Mouse (Mus musculus) CD4-positive, CD25-positive, alpha-beta regulatory T cell, adult 4 months (primary cell): ENCODE data around the gene Tbck. TPM values are rescaled to one million over a fixed set of nuclear protein-coding genes. Genes with fewer than 3 reads are reported as not detected.
A peak's percentile ranks its signal among the peaks of the same experiment; 100 is the strongest.

Experiments used
- ATAC-seq: one replicate; pipeline ENCODE4 v1.8.0; 2017
- polyA plus RNA-seq, 2 experiments: library from polyadenylated mRNA; unstranded; fragments of 100-300 nt; shearing (Covaris generic); gene quantifications; one replicate each; pipeline ENCODE4 v1.2.1; 2017

Tbck gene
- polyA plus RNA-seq: 10 to 100 TPM; 37.0 to 44.4 TPM

DNA sequence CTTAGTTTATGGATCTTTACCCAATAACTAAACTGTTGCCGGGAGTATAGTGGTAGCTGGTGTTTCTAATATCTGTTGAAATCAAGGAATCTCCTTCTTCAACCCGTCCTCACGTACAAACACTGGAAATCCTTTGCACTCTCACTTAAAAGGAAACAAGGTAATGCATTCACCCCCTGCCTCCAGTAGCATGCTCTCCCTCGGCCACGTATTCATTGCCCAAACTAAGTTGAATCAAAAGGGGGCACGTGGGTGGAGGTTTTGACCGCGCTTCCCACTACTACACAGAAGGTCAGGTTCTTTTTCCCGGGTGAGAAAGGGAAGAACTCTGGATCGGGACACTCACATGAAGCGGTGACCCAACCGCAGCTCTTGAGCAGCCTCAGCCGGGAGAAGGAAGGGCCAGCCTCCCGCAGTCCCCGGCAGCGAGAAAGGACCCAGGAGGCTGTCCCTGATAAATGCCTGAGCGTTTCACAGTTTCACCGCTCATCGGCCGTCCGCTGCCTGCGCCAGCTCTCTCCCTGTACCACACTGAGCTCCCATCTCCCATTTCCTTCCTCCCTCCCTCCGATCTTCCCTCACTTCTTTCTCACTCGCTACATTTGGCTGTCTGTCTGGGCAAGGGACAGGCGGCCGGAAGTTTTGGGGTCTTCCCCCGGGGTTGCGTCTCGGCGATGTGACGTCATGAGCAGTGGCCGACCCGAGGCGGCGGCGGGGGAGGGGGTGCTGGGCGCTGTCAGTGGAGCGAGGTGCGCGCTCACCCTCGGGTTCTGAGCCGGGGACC is at the start of gene Tbck:
TSS of gene Tbck (plus strand) at position 698 of the 784 bp plus-strand sequence.
- ATAC-seq: peak; percentile 95

DNA sequence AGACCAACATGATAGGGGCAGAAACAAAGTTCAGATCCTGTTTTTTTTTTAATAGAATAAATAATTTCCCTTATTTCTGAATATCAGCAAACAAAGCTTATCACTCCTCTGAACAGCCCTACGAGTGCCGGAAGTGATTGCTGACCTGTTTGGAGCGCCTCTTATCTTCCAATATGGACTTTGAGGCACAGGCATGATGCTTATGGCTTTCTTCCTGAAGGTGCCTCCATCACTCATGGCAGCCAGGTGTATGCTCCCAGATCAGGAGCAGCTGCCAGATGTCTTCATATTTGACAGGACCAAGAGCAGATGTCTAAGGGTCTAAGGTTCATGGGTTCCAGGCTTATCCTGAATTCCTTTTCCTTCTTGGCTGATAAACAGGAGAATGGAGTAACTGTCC is 46.9 kb upstream of the Tbck start:
- no peak for ATAC-seq

DNA sequence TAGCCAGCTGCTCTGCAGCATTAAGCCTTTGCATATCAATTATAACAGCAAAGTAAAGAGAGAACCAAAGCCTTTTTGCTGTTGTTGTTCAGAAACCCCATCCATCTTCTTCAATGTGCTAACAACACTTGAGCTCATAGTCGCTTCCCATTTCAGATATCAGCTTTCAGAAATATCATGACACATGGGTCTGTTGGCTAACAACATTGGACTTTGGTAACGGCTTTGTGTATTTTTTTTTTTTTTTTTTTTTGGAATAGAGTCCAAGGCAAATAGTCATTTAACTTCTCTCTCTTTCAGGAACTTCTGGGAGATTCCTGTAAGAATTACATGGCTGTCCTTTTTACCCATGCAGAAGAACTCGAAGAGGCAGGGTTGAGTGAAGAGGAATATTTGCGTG is 39.9 kb upstream of the Tbck start:
- ATAC-seq: no peak

DNA sequence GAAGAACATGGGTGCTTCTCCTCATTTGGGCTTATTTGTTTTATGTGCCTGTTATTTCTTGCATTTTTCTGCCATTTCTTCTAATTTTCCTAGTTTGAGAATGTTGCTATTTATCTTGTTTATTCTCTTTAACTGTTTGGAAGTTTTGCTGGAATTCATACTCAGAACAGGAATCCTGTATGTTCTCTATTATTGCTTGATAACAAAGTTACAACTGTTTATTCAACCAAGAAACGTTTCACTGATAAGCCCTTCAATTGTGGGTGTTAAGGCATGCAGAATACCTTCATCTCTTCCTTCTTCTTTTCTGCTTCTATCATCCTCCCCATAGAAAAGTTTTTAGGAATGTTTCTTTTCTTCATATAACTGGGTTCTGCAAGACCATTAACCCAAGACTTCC is 37.1 kb upstream of the Tbck start:
- no peak for ATAC-seq

DNA sequence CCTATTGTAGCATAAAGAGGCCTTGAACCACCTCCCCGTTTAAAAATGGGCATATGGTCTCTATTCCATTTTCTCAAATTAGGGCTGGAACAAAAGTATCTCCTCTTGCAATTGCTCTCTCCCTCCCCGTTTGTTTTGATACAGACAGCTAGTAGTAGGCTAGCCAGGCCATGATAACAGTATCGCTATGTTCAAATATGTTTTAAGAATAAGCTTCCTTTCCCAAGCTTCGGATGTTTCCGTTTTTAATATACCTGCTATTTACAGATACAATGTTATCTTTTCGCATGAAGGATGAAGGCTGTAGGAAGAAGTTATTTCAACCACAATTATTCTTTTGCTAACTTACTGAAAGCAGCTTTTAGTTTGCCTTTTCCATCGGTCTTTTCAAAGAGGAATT is 34.6 kb upstream of the Tbck start:
- no peak for ATAC-seq

DNA sequence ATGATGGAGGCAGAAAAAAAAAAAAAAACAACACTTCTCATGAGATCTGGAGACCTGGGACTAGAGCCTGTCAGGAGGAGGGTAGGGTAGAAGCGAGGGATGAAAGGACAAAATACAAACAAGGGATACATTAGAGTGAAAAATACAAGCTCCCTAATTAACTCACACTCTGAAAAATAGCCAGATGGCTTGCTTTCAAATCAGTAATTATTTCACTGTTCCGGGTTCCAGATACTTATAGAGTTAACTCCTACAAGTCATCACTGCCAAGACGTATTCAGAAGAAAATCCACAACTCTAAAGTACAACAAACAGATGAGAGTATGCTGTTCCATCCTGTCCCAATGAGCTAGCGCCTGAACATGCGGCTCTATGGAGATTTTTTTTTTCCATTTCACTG is 33.8 kb upstream of the Tbck start:
- ATAC-seq: no peak

DNA sequence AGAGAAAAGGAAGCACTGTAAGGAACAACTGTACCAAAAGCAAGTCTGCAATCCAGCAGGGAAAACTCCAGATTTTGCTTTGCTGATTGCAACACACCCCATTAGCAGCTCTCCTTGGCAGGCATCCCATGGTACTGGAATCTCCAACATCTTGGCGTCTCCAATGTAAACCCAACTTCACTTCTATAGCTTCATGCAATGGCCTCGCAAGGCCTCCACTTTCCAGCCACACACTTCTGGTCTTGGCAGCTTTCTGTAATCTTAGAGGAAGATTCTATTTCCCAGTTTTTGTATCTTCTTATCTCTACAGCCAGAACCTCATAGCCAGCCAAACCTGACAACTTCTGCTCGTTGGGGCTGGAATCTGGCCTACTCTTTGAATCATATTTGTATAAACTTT is 32.2 kb upstream of the Tbck start:
- ATAC-seq: no peak

DNA sequence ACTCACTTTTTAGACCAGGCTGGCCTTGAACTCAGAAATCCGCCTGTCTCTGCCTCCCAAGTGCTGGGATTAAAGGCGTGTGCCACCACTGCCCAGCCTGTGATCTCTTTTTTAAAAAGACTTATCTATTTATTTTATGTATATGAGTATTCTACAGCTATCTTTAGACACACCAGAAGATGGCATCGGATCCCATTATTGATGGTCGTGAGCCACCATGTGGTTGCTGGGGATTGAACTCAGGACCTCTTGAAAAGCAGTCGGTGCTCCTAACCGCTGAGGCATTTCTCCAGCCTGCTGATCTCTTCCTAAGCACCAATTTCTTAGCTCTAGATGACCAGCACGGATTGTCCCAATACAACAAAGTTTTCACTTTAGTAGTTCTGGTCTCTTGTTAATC is 30.0 kb upstream of the Tbck start:
- ATAC-seq: no peak

DNA sequence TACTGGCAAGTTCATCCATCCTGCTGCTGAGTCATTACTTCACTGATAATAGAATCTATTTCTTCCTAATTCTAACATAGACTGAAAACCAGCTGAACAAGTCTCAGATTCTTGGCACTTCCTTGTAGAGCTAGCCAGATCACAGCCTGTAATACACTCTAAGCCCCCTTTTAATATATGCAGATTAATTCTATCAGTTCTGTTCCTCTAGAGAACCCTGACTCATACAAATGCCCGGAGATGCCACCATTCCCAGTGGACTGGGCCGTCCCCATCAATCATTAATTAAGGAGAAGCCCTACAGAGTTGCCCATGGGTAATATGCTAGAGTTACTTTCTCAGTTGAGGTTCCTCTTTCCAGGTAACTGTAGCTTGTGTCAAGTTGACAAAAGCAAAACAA is 28.0 kb upstream of the Tbck start:
- no peak for ATAC-seq

DNA sequence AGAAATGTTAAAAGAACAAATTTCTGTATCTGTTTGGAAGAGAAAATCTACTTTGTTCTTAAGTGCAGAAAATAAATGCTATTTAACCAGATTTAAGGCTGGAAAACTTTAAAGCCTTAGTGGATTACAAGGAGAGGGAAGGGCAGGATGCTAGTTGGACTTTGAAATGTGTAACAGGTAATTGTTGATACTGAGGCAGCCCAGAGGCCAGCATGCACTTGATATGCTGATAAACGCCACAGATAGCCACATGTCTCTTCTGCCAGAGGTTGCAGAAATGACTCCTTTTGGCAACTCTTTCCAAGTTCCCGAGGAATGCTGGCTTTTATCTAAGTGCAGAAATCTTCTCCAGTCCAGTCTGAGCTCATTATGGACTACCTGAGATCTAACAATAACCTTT is 6.5 kb upstream of the Tbck start:
- ATAC-seq: no peak

DNA sequence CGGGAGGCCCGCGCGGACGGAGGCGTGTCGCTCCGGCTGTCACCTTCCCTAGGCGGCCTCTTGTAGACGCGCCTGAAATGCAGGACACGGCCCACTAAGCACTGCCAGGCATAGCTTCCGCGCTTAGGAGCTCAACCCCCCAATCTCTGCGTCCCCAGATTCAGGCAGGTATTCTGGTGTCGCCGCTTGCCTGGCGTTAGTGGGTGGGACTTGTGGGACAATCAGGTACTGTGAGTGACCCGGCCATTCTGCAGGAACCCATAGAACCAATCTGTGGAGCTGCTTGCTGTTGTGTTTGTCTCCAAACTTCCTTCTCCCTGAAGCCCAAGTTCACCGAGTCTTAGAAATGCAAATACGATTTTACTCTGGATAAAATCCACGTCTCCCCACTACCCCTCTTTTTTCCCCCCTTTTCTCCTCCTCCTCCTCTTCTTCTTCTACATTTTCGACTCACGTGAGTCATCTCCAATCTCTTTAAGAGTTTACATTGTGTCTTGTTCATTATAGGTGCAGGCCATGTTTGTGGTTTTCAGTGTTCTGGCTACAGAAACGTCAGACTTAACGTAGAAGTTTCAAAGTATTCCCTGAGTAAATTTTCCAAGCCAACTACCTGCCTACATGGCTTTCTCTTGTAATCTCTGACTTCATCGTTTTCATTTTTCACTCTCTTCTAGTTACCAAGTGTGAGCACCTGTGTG is 436 bp downstream of the Tbck start, which contains the start of gene Aimp1:
TSS of gene Aimp1 (minus strand) at position 140 of the 698 bp plus-strand sequence.
- no peak for ATAC-seq

DNA sequence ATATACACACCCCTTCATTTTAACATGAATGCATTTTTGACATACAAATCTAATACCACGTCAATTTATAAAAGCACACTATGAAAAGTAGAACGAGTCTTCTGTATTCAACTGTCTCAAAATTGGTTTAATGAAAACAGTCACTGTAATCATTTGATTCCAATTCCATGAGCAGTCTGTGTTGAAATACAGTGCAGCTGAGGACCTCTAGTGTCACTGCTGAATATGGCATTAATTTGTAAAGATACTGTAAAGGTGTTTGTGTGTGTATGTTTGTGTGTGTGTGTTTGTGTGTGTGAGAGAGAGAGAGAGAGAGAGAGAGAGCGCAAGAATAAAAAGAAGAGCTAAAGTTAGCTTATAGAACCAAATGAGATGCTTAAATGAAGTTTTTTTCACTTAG is 17.4 kb downstream of the Tbck start:
- ATAC-seq: no peak

DNA sequence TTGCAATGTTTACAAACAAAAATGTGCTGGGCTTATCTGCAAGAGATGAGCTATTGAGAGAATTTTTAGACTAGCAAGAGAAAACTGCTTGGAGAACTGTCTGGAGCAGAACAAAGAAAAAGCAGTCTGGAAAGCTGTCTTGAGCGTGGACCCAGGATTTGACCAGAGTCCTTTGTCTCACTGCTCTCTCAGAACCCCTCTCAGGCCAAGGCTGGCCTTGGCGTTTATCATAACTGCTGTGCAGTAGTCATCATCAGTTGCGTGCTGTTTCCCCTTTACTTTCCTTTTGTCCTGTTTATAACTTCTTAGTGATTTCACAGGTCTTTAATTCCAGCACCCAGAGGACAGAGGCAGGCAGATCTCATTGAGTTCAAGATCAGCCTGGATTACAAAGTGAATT is 20.3 kb downstream of the Tbck start:
- no peak for ATAC-seq

DNA sequence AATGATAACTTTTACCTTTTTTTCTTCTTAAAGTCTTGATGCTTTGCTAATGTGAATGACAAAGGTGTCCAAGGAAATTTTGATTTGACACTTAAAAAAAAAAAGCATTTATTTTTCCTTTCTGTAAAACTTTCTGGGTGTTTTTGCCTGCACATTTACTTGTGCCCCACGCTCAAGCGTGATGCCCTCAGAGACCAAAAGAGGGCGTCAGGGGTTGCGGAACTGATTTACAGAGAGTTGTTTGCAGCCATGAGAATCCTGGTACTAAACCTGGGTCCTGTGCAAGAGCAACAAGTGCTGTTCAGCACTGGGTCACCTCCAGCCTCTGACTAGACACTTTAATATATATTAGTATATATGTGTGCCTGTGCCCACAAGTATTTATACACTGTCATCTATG is 23.0 kb downstream of the Tbck start:
- ATAC-seq: no peak

DNA sequence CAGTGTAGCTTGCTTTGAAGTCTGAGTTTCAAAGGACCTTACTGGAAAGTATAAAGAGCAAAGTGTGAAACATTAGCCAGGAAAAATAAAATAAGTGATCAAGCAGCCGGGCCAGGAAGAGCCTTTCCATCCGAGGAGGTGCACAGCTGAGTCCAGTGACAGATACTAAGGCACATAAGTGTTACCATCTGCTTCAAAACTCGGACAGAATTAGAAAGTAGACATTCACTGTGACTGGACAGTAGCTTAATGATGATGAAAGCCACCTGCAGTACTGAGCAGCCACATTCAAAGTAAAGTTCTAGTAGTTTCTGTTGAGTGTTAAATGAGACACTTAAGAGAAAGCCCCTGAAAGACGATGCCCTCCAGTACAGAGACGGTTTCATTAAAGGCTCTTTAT is 30.0 kb downstream of the Tbck start:
- no peak for ATAC-seq

DNA sequence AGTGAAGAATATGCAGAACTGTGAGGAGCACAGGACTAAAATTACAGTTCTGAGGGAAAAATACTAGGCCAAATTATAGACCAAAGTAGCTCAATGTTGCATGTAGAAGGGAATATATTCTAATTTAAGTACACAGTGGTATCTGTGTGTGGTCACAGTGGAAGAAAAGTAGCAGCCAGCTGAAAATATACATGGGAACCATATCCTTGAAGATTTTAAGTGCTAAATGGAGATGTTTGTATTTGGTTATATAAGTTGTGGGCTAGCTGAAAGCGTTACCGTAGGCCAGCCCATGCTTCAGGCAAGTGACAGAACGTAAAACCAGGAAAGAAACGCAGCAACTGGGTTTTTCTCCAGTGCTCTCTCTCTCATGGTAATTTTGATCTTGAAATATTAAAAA is 33.4 kb downstream of the Tbck start:
- ATAC-seq: no peak

DNA sequence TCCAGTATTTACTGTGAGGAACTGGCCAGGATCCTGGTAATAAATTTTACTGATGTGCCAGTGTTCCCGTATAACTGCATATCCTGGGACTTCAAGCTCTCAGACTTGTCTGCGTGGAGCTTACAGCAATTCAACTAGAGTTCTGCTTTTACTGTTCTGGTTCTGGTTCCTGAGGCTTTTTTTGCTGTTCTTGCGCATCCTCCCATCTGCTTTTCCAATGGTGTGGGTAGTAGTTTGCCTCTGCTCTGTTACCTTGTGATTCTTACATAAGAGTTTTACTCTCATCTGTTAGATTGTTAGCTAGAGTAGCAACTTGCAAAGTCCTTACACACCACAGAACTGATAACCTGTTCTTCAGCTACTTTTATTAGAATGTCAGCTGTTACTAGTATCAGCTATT is 40.4 kb downstream of the Tbck start:
- no peak for ATAC-seq

DNA sequence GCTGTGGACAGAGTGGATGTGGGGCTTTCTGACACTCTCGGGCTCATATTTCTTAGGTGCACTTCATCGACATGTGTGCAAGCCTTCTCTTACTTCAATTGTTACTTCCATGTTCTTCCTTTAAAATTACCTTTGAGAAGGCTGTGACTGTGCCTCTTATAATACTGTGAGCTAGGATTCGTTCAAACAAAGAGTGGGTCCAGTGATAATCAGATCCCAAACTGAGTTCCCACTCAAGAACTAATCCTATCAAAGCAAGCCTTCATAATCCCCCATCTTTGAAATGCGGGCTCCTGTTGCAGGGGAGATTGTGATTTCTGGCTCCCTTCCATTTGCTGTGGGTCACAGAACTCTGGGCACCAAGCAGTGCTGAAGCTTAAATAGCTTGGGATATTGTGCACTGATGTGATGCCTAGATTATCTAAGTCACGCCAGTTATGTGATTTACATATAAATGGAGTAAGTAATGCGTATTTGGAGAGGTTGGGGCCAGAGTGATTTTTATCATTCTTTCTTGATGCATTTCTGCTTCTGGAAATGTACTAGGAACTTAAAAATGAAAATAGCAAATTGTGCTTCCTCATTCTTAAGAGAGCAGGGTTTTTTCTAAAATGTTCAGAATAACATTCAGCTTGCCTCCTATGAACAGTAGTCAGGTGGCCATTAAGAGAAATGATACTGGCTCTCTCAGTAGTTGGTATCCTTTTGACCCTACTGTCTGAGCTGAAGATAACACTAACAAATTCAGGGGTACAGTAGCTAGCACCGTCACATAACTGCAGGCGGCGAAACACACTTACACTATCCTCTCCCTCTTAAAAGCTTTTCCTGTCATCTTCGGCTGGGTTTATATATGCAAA is 60.6 kb downstream of the Tbck start:
- no peak for ATAC-seq

DNA sequence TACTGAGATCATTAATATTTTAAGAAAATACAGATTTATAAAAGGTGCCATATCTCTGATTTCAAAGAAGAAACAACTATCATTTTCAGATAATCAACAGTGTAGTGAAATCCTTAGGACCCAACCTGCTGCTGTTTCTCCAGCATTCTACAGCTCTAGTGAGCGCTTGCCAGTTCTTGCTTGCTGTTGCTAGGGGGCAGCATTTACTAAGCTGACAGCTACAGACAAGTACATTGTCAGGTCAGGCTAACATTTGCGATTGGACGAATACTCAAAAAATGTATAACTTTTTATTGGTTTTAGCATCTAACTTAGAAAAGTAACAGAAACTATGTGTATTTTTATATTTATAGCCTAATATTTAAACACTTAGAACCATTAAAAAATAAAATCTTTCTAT is 63.1 kb downstream of the Tbck start:
- ATAC-seq: no peak

DNA sequence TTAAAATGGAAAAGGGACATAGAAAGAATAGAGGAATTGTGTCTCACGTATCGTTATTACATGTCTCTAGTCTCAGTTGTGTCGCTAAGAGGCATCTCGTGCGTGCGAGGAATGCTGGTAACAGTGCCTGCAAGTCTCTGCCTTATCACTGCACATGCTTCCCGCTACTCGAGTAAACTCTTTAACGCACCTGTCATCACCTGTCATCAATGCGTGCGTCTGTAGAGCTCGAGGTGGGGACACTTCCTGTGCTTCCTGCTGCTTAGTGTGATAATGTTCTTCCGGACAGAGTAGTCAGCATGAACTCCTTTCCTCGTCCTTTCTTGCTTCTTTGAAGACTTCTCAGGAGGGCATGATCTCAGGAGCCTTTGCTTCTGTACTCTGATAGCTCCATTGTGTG is 63.8 kb downstream of the Tbck start:
- no peak for ATAC-seq

DNA sequence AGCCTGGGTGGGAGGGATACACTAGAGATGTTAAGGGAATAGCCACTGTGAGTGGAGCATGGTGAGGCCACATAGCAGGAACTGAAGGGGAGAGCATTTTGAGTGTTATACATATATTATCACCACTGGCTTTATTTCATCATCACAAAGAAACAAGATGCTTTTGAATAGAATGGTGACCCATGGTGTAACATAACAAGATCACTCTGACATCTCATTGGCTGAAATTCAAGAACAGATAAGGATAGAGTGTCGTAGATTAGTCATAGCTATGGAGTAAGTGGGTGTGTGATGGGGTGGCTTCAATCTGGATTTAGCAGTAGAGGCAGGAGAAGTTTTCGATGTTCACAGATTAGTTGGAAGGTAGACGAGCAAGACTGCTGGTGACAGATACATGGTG is 64.8 kb downstream of the Tbck start:
- no peak for ATAC-seq

DNA sequence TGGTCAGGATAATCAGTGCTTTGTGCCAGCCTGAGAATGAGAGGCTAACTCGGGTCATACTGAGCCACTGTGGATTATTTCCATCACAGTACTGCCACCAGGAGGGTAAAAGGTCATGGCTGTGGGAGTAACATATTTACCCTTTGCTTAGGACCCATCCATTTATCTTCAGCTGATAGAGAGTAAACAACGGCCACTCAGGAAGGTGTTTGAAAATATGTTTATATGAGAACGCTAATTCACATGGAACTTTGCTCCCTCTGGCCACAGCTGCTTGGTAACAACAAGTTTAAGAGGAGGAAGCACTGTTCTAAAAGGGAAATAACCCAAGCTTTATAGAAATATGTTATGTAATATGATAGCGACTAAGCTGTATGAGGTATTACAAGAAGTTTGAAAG is 68.8 kb downstream of the Tbck start:
- ATAC-seq: no peak

DNA sequence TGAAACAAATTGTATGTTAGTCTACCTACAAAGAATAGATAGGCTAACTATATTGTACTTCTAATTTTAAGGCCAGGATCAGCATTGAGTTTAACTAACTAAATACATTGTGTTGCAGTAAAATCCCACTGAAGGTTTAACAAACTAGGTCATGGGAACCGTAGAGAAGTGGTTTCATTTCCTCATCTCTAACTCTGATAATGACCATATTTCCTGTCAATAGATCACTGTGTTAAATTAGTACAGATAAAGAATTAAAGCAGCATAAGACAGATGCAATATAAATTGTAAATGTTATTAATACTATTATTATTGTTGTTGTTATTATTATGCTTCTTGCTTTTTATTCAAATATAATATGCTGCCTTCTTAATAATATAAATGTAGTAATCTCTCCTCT is 72.3 kb downstream of the Tbck start:
- ATAC-seq: peak; percentile 32
